ENCODE assay signal across 1 mouse cellular context in genomic region chr7:45105491-45105890, GRCm38 (mm10).
TF ChIP-seq lines count a peak whose summit lies in the region.

No protein-coding gene starts in this region.

TF ChIP-seq in ES-E14, 5 proteins besides CTCF, POLR2A, EP300 and RAD21:
- no peak for TF ChIP-seq ZNF384 (IDR thresholded peaks at IDR 0.05; ENCODE audit: low read depth, low read length)
- no peak for TF ChIP-seq ZC3H11A (IDR thresholded peaks at IDR 0.05; ENCODE audit: borderline replicate concordance, low read depth, low read length)
- no peak for TF ChIP-seq CHD2 (IDR thresholded peaks at IDR 0.05; ENCODE audit: low read depth, low read length)
- no peak for TF ChIP-seq MAFK (IDR thresholded peaks at IDR 0.05; ENCODE audit: insufficient read depth, low read depth, low read length)
- no peak for TF ChIP-seq HCFC1 (IDR thresholded peaks at IDR 0.05; ENCODE audit: borderline replicate concordance, insufficient read depth, low read length)
TF ChIP-seq in ES-E14: peak in this region for 0.
